Mouse (Mus musculus) hindlimb bud, embryonic 11.5 days (tissue): Measurements from ENCODE around the gene Wscd2.

ENCODE experiments used
- DNase-seq: peaks from one replicate; pipeline ENCODE4 v3.0.0-alpha.2; 2012; ENCODE audit warnings: low read depth, low spot score; ENCODE audit errors: extremely low spot score

Wscd2 gene

DNA sequence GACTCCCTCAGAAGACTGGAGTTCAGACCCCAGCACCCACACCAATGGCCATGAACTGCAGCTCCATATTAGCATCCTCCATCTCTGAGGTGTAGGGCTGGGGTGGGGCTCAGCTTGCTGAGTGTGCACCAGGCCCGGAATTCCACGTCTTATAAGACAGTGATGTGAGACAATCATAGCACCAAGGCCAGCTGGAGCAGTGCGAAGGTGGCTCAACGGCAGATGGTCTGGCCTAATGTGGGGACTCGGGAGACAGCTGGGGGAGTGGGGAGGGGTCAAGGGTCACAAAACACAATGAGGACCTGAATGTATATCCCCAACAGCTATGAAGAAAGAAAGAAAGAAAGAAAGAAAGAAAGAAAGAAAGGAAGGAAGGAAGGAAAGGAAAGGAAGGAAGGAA, 9.7 kb upstream of the Wscd2 start:
- DNase-seq: no peak

DNA sequence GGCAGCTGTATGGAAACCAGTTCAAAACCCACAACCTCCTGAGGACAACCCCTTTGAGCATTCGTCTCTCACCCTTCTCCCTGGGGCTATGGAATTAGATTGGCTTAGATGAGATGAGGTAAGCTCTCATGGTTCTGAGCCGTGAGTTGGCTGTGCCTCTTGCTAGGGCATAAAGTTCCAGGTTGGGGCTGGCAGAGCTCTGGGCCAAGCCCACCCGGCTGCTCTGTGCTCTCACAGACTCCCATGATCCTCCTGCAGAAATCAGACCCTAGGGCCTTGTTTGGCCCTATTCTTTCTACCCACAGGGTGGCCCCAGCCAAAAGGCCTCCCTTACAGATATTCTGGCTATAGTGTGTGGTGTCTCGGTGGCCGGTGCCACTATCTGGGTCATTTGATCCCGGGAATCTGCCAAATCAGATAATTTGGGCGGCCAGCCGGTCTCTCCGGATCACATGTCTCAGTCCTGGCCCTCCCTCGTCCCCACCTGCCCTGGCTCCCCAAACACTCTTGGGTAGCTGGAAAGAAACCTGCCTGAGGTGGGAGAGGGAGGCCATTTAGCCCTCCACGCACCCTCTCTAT, 4.5 kb upstream of the Wscd2 start:
- DNase-seq: no peak

DNA sequence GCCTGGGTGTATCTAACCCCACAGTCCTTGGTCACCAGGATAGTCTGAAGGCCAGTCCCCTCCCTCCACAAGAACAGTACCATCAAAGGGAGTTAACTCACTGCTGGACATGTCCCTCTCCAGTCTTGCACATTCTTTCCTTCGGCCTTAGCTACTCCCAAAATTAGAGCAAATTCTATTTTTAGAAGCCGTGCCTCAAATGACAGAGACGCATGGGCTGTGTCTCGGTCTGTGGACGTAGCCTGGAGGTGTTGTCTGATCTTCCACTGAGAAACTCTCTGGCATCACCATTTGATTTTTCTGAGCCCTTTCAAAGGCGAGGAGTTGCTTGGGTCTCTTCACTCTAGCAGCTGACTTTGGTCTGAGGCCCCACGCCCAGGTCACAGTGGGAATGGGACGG, 2.3 kb upstream of the Wscd2 start:
- no peak for DNase-seq

DNA sequence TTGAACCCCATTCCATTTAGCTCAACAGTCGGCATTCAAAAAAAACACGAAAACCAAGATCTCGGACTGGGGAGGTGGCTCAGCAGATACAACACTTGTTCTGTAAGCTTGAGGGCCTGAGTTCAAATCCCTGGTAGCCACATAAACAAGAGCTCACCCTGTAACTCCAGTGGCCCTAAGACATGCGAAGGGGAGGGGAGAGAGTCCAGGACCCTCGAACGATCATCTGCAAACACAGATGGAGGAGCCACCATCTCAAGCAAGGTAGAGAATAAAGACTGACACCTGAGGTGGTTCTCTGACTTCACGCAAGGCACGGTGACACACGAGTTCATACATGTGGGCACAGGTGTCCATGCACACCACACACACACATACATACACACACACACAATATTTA, 516 bp upstream of the Wscd2 start:
- no peak for DNase-seq

DNA sequence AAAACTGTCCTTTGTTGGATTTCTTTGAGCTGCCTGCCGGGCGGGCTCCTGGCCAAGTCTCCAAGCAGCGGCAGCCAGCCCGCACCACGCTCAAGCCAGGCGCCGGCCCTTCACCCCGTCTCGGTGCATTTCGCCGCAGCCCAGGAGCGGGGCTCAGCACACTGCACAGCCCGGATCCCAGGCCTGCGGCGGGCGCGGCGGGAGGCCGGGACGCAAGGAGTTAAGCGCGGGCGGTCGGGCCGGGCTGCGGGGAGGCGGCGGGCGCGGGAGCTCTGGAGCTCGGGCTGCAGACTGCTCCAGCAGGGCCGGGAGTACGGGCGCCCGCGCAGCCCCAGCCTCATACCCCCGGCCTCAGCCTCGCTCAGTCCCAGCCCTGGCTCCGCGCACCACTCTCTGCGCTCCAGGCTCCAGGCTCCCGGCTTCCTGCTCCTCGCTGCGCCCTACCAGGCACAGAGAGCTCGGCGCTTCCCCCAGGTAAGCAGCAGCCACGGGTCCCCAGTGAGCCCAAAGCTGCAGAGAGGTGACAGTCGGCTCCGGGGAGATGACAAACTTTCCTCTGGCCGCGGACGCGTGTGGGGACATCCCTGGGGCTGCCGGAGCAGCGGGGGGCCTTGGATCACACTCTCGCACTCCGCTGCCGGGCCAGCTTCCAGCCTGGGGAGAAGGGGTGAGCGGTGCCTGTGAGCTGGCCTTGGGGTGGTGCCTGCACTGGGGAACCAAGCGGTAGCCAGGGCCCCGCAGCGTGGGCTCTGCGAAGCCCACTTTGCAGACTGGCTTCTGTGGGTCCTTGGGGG, 531 bp downstream of the Wscd2 start:
- DNase-seq: no peak

DNA sequence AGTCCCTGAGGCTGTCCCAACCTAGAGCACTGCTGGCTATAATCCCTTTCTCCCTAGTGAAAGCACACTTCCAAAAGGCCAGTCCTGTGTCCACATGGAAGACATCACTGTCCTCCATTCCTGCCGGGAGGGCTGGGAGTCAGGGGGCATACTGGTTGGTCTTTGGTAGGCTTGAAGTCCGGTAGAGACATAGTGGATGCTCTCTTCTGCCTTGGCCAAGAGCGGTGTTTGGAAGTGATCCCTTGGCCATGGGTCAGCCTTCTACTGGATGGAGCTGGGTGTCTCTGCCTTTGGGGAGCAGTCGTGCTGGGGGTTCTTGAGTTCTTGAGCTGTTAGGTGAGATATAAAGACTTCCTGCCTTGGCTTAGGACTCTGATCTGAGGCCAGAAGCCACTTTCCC, 1.4 kb downstream of the Wscd2 start:
- no peak for DNase-seq

DNA sequence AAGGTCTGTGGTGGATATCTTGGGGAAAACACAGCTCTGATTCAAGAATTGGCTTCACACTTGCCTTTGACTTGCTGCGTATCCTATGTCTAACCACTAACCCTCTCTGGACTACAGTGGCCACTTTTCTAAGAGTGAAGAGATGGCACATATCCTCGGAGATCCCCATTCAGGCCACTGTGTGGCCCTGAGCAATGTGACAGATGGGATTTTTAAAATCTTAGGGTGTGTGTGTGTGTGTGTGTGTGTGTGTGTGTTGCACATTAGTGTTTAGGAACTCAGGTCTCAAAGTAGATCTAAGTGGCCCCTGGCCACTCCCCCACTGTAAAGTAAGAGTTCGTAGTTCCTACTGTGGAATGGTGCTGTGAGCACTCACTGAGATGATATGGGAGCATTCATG, 1.9 kb downstream of the Wscd2 start:
- DNase-seq: no peak

DNA sequence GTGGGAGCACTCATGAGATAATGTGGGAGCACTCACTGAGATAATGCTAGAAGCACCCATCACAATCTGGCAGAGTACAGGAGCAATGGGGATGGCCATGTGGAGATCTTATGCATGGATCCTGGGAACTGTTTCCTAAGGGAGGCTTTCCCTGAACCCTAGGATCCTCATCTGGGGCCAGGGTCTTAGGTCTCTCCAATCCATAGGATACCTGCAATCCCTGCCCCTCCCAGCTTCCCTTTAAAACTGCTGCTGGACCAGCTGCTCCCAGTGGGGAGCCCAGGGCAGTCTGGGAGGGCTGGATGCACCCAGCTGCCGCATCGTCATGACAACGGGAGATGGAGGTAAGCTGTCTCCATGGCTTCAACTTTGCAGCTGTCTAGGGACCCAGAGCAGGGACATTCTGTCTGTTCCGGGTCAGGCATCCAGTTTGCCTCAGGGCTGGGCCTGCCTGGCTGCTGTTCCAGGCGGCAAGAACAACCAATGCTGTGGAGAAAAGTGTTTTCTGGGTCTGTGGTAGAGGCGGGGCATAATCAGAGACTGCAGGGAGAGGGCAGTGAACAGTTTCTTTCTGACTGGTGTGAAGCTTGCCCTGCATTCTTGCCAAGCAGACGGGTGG, 2.4 kb downstream of the Wscd2 start:
- DNase-seq: no peak

DNA sequence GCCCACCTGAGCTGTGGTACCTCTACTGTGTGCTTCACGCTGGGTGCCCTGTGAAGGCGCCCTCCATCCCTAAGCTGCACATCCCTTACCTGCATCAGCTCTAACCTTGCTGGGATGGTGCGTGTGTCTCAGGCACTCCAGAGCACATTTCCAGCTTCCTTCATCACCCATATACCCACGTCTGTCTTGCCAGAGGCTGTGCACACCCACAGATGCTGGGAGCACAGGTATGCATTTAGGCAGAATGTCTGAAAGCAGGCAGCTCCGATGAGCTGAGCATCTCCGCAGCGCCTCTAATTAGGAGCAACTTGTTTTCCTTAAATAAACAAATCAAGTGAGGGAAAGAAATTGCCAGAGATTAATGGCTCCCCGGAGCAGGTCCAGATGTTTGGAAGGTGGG, 3.9 kb downstream of the Wscd2 start:
- no peak for DNase-seq

DNA sequence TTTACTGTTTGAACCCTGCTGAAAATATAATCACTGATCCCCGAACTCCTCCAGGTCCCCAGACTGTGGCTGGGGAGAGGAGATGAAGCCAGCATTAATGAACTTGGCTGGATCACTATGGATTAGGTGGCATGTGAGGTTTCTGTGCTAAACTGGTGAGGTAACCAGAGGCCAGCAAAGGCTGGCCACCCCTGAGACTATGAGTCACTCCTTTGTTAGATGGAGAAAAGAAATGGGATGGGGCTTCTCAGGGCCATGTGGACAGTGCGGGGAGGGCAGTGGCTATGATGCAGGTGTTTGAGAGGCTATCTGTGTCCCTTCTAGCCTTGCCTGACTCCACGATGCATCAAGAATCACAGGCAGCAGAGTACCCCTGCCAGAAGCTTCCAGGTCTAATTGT, 6.8 kb downstream of the Wscd2 start:
- no peak for DNase-seq

DNA sequence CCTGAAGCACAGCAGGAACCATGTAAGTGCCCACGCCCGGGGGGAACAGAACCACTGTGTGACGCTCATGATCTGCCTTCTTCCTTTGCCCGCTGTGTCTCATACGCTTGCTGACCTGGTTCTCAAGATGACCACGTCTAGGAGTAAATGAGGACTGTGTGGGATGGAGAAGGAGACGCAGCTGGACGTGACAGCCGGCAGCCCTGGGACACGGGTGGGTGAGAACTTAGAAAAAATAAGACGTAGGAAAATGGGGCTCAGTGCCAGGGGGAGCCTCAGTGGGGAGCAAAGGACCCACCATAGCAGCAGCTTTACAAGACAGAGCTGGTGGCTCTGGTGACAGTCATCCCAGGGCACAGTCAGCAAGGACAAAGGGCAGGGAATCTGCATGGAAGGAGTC, 9.3 kb downstream of the Wscd2 start:
- no peak for DNase-seq

DNA sequence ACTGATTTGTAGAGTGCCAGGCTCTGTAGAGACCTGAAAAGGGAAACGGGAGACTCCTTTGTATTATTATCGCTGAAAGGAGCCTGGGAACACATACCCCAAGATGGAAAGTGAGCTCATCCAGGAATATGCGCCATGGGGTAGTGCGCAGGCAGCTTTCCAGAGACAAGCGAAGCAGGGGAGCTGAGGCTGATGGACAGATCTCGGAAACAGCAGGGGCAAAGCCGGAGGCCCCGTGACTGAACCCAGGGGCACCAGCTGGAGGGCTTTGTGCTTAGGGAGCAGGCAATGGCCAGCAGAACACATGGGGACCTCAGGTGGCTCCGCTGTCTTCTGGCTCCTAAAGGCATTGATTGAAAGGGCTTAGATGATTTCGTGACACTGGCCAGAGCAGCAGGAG, 13.1 kb downstream of the Wscd2 start:
- DNase-seq: no peak

DNA sequence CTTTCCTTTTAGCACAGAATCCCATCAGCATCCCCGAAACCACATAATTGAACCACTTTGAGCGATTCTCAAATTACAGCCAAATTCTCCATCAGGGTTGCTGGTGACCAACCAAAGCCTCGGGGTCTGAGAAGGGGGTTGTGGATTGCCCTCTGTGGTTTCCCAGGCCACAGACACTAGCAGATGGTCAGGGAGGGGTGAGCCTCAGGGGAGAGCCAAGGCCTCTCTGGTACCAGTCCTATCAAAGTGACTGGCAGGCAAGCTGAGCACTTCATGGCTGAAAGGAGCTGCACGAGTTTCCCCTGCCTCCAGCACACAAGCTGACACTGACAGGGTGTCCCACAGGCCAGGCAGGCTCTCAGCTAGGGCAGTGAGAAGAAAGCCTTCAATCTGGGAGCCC, 14.5 kb downstream of the Wscd2 start:
- no peak for DNase-seq

DNA sequence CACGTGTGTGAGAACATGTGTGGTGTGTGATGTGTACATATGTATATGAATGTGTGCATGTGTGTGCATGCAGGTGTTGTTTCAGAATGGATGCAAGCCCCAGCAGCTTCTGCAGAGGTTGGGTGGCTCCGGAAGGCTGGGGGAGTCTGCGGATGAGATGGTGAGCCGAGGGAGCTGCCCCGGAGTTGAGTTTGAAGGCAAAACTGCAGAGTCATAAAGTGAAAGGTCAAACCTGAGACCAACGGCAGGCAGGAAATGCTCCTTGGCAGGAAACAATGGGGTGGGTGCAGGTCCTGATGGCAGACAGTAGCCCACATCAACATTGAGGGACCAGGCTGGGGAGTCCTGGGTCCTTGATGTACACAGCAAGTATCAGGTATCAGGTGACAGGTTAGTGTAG, 15.9 kb downstream of the Wscd2 start:
- no peak for DNase-seq

DNA sequence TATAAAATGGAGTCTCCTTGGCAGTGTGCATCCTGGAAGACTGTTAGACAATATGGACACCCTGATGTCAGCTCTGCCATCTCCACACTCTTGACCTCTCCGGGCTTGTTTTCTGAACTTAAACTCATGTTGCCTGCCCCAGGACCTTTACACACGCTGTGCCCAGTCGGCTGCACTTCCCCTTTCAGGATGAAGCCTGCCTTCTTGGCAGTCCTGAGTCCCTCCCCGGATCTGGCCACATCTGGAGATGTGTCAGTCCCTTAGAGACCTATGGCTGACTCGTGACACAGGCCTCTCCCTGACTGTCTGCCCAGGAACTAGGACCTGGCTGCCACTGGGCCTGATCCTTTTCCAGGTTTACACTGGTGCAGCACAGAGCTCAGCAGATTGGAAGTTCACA, 16.6 kb downstream of the Wscd2 start:
- DNase-seq: no peak

DNA sequence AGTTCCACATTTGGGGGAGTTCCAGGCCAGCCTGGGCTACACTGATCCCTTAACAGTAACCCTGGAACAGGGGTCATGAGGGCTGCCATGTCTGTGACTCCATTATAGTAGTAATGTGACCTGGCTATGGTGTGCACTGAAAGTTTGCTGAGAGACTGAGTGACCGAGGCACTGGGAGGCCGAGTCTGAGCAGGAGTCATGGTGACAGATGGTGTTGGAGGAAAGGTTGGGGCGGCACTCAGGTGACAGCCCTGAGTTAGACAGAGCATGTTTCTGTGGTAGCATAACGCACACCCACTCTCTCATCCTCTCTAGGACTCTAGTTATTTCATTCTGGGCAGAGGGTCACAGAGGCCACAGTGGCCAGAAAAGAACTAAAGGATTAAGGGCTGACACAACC, 19.0 kb downstream of the Wscd2 start:
- DNase-seq: no peak

DNA sequence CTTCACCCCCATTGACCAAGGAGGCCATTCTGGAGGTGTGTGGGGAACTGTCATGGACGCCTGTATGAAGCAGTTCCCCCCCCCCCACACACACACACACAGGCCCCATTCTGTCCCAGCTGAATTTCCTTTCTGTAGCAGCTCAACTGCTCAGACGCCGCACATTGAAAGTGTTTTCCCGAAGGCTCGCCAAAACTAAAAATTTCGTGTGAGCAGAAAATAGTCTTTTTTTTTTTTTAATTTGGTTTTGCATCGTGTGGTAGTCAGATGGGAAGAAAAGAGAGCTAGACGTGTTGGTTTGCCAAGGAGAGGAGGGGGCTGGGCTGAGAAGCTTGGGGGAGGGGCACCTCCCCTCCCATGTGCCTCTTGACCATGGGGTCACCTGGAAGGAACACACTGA, 23.5 kb downstream of the Wscd2 start:
- no peak for DNase-seq

DNA sequence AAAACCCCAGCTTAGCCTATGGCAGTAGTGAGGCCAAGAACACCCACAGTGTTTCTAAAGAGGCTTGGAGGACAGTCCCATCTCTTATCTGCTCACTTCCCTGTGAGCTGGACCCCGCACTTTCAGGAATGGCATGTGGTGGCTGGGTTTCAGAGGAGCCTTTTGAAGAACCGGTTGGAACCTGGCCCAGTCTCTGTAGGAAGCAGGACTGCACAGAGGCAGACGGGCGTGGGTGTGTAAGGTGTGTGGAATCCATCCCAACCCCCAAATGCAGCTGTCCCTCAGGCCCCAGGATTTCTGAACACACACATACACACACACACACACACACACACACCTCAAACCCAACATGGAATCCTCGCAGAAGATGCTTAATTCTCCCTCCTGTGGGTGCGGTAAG, 23.9 kb downstream of the Wscd2 start:
- no peak for DNase-seq

DNA sequence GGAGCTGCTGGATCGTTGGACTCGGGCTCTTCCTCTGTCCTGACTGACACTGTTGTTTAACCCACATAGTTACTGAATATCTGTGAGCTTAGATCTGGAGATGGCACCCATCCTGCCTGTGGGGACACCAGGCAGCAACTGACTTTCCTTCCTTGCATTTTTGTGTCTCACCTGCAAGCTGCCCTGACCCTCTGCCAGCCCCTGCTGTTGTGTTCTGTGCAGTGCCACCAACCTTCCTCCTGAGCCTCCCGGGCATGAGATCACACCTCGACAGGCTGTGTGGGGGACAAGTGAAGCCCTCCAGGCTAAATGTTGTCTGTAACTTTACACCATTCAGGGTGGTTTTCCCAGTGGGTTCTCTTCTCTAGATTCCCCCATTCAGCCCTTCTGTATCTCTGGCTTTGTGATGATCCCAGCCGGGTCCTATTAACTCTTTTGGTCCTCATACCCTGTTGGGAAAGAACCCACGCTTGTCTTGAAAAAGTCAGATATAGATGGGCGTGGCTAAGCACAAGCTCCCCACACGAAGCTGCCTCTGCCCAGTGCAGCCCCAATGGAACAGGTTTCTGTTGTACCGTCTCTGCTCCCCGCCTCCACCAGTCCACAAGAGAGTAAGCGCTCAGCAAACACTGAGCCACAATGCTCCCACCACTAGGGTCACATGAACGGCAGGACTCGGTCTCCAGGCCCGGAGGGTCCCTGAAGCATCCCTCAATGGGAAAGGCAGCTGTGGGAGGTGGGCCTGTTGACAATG, 26.2 kb downstream of the Wscd2 start:
- no peak for DNase-seq

DNA sequence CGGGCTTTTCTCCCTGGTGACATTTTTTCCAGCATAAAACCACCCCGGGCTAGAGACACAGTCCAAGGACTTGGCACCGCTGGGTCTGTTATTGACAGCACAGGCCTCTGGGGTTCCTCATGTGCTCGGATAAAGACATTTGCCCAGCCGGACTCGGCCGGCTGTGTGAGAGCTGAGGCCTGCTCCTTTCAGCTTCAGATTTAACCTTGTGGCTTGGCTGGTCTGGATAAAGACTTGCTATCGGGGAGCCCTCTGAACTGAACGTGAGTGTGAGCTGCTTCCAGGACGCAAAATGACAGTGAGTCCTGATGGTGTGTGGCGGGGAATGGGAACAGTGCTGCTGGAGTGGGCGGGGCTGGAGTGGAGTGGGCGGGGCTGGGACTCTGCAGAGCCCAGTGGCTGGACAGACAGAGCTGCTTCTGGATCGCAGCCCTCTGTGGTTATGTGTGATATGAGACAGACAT, 26.8 kb downstream of the Wscd2 start:
- DNase-seq: no peak

DNA sequence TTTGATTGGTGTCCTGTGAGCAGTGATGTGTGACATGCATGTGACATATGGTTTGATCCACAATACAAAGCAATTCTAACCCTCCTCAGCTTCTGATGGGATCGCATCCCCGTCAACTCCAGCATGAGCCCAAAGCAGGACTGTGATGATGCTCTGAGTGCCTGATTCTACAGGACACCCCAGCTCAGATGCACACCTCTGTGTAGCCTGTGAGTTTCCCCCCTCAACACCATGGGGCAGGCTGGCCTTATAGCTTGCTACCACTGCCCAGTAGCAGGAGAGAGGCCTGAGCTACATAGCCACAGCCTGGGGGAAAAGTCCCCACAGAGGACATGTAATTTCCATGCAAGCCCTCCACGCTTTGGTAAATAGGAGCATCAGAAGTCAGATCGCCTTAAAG, 27.3 kb downstream of the Wscd2 start:
- DNase-seq: no peak

DNA sequence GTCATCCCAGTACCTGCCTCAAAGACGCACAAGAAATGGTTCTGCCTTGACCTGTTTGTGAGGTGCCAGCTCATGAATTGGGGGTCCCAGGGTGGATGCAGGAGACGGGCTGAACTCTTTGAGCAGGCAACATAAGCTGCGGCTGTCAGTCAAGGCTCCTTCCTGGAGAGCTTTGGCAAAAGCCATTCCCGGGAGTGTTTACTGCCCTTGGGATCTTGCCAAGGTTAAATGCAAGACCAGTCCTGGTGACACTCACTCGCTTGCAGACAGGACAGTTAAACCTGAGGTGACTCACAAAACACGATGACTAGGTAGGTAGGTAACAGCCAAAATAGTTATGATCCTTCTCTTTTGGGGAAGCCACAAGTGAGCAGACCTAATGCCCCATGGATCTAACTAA, 30.9 kb downstream of the Wscd2 start:
- DNase-seq: no peak
